Comparison of ENCODE assay signal across 8 mouse cellular contexts in genomic region chr19:23688421-23688946, GRCm38 (mm10). TPM values are rescaled to one million over a fixed set of nuclear protein-coding genes. Genes with fewer than 3 reads are reported as not detected.
A peak's percentile ranks its signal among the peaks of the same experiment; 100 is the strongest.
DNase-seq lines count a peak whose midpoint lies in the region; ATAC-seq and TF ChIP-seq lines count a peak whose summit lies in the region.

No protein-coding gene starts in this region.

- peaks cover 2% of the 10 kb centered on the region; the same call in 1 of the 2 replicates for H3K4me1 ChIP-seq in cortical plate, adult 2 months (ENCODE audit: control insufficient read depth, insufficient read depth, low read length)
- H3K4me1 ChIP-seq in hindbrain, embryonic 13.5 days (replicated peaks) = peaks cover 23% of the 10 kb centered on the region

- peak overlapping the region; percentile 89 for H3K4me3 ChIP-seq in cortical plate, adult 2 months (ENCODE audit: insufficient read depth, low read length)
- peak overlapping the region; percentile 81 for H3K4me3 ChIP-seq in hindbrain, embryonic 13.5 days

- TF ChIP-seq CTCF in cortical plate, adult 2 months (IDR thresholded peaks at IDR 0.05; ENCODE audit: extremely low read depth, insufficient read depth, low read length) = no peak

- no peaks in the 10 kb centered on the region for H3K9me3 ChIP-seq in hindbrain, embryonic 13.5 days

- no peak overlapping the region for H3K27ac ChIP-seq in cortical plate, adult 2 months (ENCODE audit: insufficient read depth, low read length)
- no peak overlapping the region for H3K27ac ChIP-seq in hindbrain, embryonic 13.5 days

- no peak for TF ChIP-seq POLR2A in cortical plate, adult 2 months (IDR thresholded peaks at IDR 0.05; ENCODE audit: extremely low read depth, insufficient read depth, low read length)

- 11% methylated on average over 4 of the region's 4 CpGs for WGBS in hindbrain, embryonic 13.5 days

- ATAC-seq in hindbrain, embryonic 13.5 days (ENCODE audit: low FRiP score) = no peak

- peak; percentile 11 to 21 for DNase-seq in layer of hippocampus, postnatal 10 days (ENCODE audit: low spot score in 2 of 2)
- no peak for DNase-seq in layer of hippocampus, adult 11-12 months (ENCODE audit: low spot score)
- peak; percentile 35 for DNase-seq in lung, postnatal 36 days
- DNase-seq in ovary, adult 18-20 months (ENCODE audit: low spot score) = no peak
- DNase-seq in urinary bladder, adult 2 months (ENCODE audit: low spot score) = no peak
- no peak for DNase-seq in layer of hippocampus, adult 9-10 months (ENCODE audit: low spot score)

- H3K27me3 ChIP-seq in hindbrain, embryonic 13.5 days = no peaks in the 10 kb centered on the region

- H3K36me3 ChIP-seq in hindbrain, embryonic 13.5 days = no peaks in the 10 kb centered on the region

- H3K9ac ChIP-seq in hindbrain, embryonic 13.5 days = peak overlapping the region; percentile 35; the same call in 1 of the 2 replicates

- H3K4me2 ChIP-seq in hindbrain, embryonic 13.5 days = peak overlapping the region; percentile 66

RNA-seq across cellular contexts. Expression of gene Ptar1, which starts 1.3 kb away (rescaled TPM):
- total RNA-seq in layer of hippocampus, postnatal 10 days (2021) = 10 to 100 TPM; 41.9 to 47.8 TPM
- polyA plus RNA-seq in cortical plate, adult 2 months (2012; rRNA removed) = 8.0 and 8.3 TPM in 2 replicates
- polyA plus RNA-seq in hindbrain, embryonic 13.5 days (2015; fragmentation: Nextera tagmentation; extraction: Ambion mirVana) = 4.0 and 4.5 TPM in 2 replicates
- 4.5 and 5.7 TPM in 2 replicates for polyA plus RNA-seq in urinary bladder, adult 2 months (2012; rRNA removed)

RNA-seq across cellular contexts. Expression of gene 1700028P14Rik, which starts 35.9 kb away (rescaled TPM):
- total RNA-seq in layer of hippocampus, postnatal 10 days (2021) = 1 to 10 TPM; 4.1 to 4.8 TPM
- polyA plus RNA-seq in cortical plate, adult 2 months (2012; rRNA removed) = 1.3 and 1.5 TPM in 2 replicates
- 1.4 and 2.5 TPM in 2 replicates for polyA plus RNA-seq in hindbrain, embryonic 13.5 days (2015; fragmentation: Nextera tagmentation; extraction: Ambion mirVana)
- polyA plus RNA-seq in urinary bladder, adult 2 months (2012; rRNA removed) = not detected in 2 replicates

Comparison
In these comparisons a context has a peak if more than half of its experiments do, and no peak if none do; other contexts are left out.
1. DNase-seq: peak in layer of hippocampus, postnatal 10 days (2 of 2) and lung, postnatal 36 days (single experiment); none in layer of hippocampus, adult 11-12 months (single experiment), ovary, adult 18-20 months (single experiment), urinary bladder, adult 2 months (single experiment) and layer of hippocampus, adult 9-10 months (single experiment).